Mouse (Mus musculus): ENCODE data around the gene Celf2.

GRCm38 (mm10) chr2:6739998-6740668 lies 769.2 kb downstream of the Celf2 start:
- TF ChIP-seq CTCF (IDR thresholded peaks at IDR 0.05; ENCODE audit: control insufficient read depth, insufficient read depth, low read length): no peak
- no peak for TF ChIP-seq POLR2A (IDR thresholded peaks at IDR 0.05; ENCODE audit: borderline replicate concordance, control insufficient read depth, low read depth, low read length)
